Mouse (Mus musculus): Measurements from ENCODE around the gene Ahcy. TPM values are rescaled to one million over a fixed set of nuclear protein-coding genes. Genes with fewer than 3 reads are reported as not detected.

The Ahcy gene
- polyA plus RNA-seq, 1 experiment from 2014 or later, result 118 TPM

DNA sequence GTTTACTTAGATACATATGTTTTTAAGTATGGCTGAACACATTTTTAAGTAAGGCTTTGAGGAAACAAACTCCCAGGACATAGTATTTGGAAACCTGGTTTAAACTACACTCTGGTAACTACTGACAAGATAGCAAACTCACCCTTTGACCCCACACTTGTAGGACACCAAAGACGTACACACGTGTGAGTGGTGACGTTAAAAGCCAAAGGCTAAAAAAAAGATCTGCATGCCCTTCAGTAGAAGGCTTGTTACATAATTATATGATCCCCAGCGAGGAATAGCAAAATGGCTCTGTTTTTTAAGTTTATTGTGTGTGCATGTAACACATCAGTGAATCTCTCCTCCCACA, 5.9 kb upstream of the Ahcy start:
- Histone ChIP-seq H3K36me3 (ENCODE audit: control insufficient read depth, insufficient read depth, low read length) (no peaks in the 10 kb centered on the region), H3K27me3 (replicated peaks; ENCODE audit: control insufficient read depth, insufficient read depth, low read length) (no peaks in the 10 kb centered on the region), H3K9me3 (ENCODE audit: control insufficient read depth, low read length) (no peaks in the 10 kb centered on the region), H3K27ac (ENCODE audit: low read length) (no peak overlapping the region), H3K4me3 (ENCODE audit: low read length) (no peak overlapping the region), H3K4me1 (ENCODE audit: control insufficient read depth, insufficient read depth, low read length) (peaks cover 3% of the 10 kb centered on the region; the same call in 1 of the 2 replicates), H3K4me2 (ENCODE audit: low read depth, low read length) (no peak overlapping the region), H3K9ac (ENCODE audit: low read depth, low read length) (no peak overlapping the region)
- ATAC-seq, result no peak
- WGBS, result 40% methylated on average over 4 of the region's 4 CpGs

DNA sequence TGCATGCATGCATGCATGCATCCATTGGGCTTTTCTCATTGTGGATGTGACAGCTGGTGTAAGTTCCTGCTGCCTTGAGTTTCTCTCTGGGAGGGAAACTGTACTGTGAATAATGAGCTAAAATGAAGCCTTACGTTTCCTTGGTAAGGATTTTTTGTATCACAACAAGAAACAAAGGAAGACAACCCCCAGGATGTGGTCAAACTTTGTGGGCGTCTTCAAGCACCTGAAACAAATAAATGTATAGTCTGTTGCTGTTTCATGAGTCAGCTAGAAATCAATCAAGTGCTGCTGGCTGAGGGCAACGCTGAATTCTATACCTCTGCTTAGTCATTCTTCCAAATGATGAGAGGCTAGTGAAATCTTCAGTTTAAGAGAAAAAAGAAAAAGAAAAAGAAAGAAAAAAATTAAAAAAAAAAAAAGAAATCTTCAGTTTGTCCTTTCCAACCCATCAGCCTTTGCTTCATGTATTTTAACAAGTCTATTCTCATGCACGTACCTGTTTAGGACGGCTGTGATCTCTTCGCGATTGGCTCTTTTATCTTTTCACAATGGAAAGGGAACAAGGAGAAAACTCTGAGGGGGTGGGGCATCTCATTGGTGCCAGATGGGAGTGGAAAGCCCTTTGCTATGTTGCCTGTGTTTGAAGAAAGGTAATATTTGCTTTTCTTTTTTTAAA, 5.3 kb upstream of the Ahcy start:
- no peaks in the 10 kb centered on the region for H3K9me3 ChIP-seq (ENCODE audit: control insufficient read depth, low read length)
- no peak overlapping the region for H3K4me3 ChIP-seq (ENCODE audit: low read length)
- WGBS, result 37% methylated on average over 7 of the region's 7 CpGs
- no peak overlapping the region for H3K9ac ChIP-seq (ENCODE audit: low read depth, low read length)
- no peaks in the 10 kb centered on the region for H3K36me3 ChIP-seq (ENCODE audit: control insufficient read depth, insufficient read depth, low read length)
- ATAC-seq, result no peak
- H3K27ac ChIP-seq (ENCODE audit: low read length), result no peak overlapping the region
- H3K4me2 ChIP-seq (ENCODE audit: low read depth, low read length), result no peak overlapping the region
- peaks cover 8% of the 10 kb centered on the region; the same call in 1 of the 2 replicates for H3K4me1 ChIP-seq (ENCODE audit: control insufficient read depth, insufficient read depth, low read length)
- H3K27me3 ChIP-seq (replicated peaks; ENCODE audit: control insufficient read depth, insufficient read depth, low read length), result no peaks in the 10 kb centered on the region

DNA sequence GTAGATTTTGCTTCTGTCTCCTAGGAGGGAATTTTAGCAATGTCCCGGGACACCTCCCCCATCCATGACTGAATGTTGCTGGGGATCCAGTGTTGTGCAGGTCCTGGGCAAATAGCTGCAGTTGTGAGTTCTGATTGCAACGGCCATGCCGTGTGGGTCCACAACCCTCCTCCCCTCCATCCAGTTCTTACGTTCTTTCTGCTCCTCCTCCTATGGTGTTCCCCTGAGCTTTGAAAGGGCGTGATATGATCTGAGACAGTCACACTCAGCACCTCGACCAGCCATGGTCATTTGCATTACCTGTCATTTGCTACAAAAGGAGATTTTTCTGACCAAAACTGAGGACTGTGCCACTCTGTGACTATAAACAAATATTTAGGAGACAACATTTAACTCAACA, 1.4 kb upstream of the Ahcy start:
- no peak overlapping the region for H3K27ac ChIP-seq (ENCODE audit: low read length)
- no peak overlapping the region for H3K4me3 ChIP-seq (ENCODE audit: low read length)
- H3K9me3 ChIP-seq (ENCODE audit: control insufficient read depth, low read length), result no peaks in the 10 kb centered on the region
- H3K4me1 ChIP-seq (ENCODE audit: control insufficient read depth, insufficient read depth, low read length), result peaks cover 22% of the 10 kb centered on the region
- ATAC-seq, result no peak
- no peaks in the 10 kb centered on the region for H3K36me3 ChIP-seq (ENCODE audit: control insufficient read depth, insufficient read depth, low read length)
- H3K9ac ChIP-seq (ENCODE audit: low read depth, low read length), result no peak overlapping the region
- WGBS, result 81% methylated on average over 6 of the region's 6 CpGs
- no peaks in the 10 kb centered on the region for H3K27me3 ChIP-seq (replicated peaks; ENCODE audit: control insufficient read depth, insufficient read depth, low read length)
- no peak overlapping the region for H3K4me2 ChIP-seq (ENCODE audit: low read depth, low read length)

DNA sequence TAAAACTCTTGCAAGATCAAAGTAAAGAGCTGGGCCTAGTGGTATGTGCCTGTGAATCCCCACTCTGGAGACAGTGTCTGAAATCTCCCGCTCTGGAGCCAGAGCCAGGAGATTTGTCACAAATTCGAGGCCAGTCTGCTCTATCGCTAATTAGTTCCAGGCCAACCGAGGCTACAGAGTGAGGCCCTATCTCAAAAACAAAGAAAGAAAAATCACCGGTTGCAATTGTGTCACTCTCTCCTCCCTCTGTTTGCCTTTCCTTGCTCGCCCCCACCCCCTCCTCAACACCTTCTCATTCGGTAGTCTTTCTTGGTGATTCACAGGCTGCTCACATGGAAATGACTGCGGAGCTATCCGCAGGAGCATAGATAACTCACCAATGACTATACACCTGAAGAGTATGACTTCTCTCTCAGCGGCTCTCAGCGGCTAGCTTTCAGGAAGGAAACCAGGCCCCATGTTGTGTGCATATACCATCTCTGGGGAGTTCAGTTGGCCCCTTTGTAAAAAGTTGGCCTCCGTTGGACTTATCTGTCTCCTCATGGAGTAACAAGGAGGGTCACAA, 551 bp upstream of the Ahcy start:
- H3K4me1 ChIP-seq (ENCODE audit: control insufficient read depth, insufficient read depth, low read length), result peaks cover 22% of the 10 kb centered on the region
- H3K27ac ChIP-seq (ENCODE audit: low read length), result peak overlapping the region; percentile 83
- H3K27me3 ChIP-seq (replicated peaks; ENCODE audit: control insufficient read depth, insufficient read depth, low read length), result no peaks in the 10 kb centered on the region
- peak overlapping the region; percentile 90 for H3K9ac ChIP-seq (ENCODE audit: low read depth, low read length)
- peak overlapping the region; percentile 78 for H3K4me3 ChIP-seq (ENCODE audit: low read length)
- WGBS, result 15% methylated on average over 12 of the region's 12 CpGs
- peak overlapping the region; percentile 73 for H3K4me2 ChIP-seq (ENCODE audit: low read depth, low read length)
- ATAC-seq, result peak; percentile 30; the same call in 1 of the 2 replicates
- H3K36me3 ChIP-seq (ENCODE audit: control insufficient read depth, insufficient read depth, low read length), result no peaks in the 10 kb centered on the region
- H3K9me3 ChIP-seq (ENCODE audit: control insufficient read depth, low read length), result no peaks in the 10 kb centered on the region

DNA sequence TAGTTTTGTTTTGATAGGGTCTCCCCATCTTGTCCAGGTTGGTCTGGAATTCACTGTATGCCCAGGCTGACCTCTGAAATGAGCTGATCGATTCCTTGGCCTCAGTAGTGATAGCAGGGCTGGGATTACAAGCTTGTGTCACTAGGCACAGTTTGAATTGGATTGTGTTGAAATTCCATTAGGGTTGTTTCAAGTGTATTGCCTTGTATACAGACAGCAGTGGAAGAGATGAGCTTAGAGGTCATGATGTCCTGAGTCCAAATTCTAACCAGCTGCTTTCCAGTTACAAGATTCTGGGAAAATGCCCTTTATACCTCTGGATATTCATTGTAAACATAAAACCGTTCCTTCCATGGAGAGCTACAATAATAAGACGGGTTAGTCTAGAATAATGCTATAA, 950 bp downstream of the Ahcy start:
- WGBS, result 5% methylated on average over 3 of the region's 3 CpGs
- Histone ChIP-seq H3K4me2 (ENCODE audit: low read depth, low read length) (peak overlapping the region; percentile 73), H3K27ac (ENCODE audit: low read length) (peak overlapping the region; percentile 83; the same call in 1 of the 2 replicates), H3K9ac (ENCODE audit: low read depth, low read length) (peak overlapping the region; percentile 90), H3K4me1 (ENCODE audit: control insufficient read depth, insufficient read depth, low read length) (peaks cover 24% of the 10 kb centered on the region), H3K9me3 (ENCODE audit: control insufficient read depth, low read length) (no peaks in the 10 kb centered on the region), H3K27me3 (replicated peaks; ENCODE audit: control insufficient read depth, insufficient read depth, low read length) (no peaks in the 10 kb centered on the region), H3K4me3 (ENCODE audit: low read length) (peak overlapping the region; percentile 78), H3K36me3 (ENCODE audit: control insufficient read depth, insufficient read depth, low read length) (peaks cover 1% of the 10 kb centered on the region; the same call in 1 of the 2 replicates)
- no peak for ATAC-seq

DNA sequence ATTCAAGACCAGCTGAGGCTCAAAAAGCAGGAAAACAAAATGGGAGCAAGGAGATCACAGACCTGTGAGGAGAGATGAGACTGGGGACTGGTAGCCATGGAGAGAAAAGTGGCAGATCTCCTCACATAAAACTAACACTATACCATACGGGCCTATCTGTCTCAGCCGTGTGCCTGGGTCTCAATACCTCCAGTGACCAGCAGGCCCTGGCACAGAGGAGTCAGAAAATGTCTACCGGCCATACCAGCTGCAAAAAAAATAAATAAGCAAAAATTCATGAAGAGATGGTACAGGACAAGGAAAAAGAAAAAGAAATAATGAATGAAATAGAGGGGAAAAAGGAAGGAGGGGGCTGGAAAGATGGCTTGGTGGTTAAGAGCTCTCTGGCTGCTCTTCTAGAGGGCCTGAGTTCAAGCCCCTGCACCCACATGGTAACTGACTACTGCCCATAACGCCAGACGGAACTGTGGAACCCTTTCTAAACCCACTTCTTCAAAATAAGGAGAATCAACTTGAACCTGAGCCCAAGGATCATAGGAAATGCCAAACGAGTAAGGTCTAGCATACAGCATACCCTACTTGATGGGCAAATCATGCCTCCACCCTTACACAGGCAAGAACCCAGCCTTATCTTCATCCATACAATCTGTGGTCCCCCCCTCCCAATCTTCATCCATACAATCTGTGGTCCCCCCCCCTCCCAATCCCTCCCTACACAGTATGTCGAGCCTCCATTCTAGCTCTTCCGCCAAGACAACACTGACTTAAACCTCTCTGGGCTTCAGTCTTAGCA, 1.7 kb downstream of the Ahcy start:
- Histone ChIP-seq H3K4me3 (ENCODE audit: low read length) (peak overlapping the region; percentile 78), H3K4me2 (ENCODE audit: low read depth, low read length) (peak overlapping the region; percentile 73), H3K36me3 (ENCODE audit: control insufficient read depth, insufficient read depth, low read length) (peaks cover 4% of the 10 kb centered on the region; the same call in 1 of the 2 replicates), H3K9ac (ENCODE audit: low read depth, low read length) (peak overlapping the region; percentile 20; the same call in 1 of the 2 replicates), H3K4me1 (ENCODE audit: control insufficient read depth, insufficient read depth, low read length) (peaks cover 24% of the 10 kb centered on the region), H3K9me3 (ENCODE audit: control insufficient read depth, low read length) (no peaks in the 10 kb centered on the region), H3K27me3 (replicated peaks; ENCODE audit: control insufficient read depth, insufficient read depth, low read length) (no peaks in the 10 kb centered on the region), H3K27ac (ENCODE audit: low read length) (no peak overlapping the region)
- 85% methylated on average over 8 of the region's 8 CpGs for WGBS
- no peak for ATAC-seq

DNA sequence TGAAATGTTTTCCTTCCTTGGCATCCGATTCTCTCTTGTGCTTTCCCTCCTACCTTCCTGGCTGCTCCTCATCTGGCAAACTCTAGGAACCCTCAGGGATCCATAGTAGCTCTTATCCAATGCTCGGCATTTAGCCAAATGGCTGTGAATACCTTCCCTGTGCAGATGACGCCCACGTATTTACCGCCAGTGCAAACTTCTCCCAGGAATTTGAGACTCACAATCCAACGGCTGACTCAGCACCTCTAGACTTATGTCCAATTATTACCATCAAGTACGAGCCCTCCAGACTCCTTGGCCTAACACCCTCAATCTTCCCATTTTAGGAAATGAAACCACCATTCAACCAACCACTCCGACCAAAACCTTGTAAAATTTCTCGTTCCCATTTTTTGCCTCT, 3.3 kb downstream of the Ahcy start:
- H3K27ac ChIP-seq (ENCODE audit: low read length), result no peak overlapping the region
- no peaks in the 10 kb centered on the region for H3K27me3 ChIP-seq (replicated peaks; ENCODE audit: control insufficient read depth, insufficient read depth, low read length)
- H3K9me3 ChIP-seq (ENCODE audit: control insufficient read depth, low read length), result no peaks in the 10 kb centered on the region
- ATAC-seq, result no peak
- peaks cover 24% of the 10 kb centered on the region for H3K4me1 ChIP-seq (ENCODE audit: control insufficient read depth, insufficient read depth, low read length)
- 81% methylated on average over 9 of the region's 9 CpGs for whole genome bisulfite sequencing
- no peak overlapping the region for H3K4me3 ChIP-seq (ENCODE audit: low read length)
- no peak overlapping the region for H3K9ac ChIP-seq (ENCODE audit: low read depth, low read length)
- peaks cover 5% of the 10 kb centered on the region; the same call in 1 of the 2 replicates for H3K36me3 ChIP-seq (ENCODE audit: control insufficient read depth, insufficient read depth, low read length)
- no peak overlapping the region for H3K4me2 ChIP-seq (ENCODE audit: low read depth, low read length)

DNA sequence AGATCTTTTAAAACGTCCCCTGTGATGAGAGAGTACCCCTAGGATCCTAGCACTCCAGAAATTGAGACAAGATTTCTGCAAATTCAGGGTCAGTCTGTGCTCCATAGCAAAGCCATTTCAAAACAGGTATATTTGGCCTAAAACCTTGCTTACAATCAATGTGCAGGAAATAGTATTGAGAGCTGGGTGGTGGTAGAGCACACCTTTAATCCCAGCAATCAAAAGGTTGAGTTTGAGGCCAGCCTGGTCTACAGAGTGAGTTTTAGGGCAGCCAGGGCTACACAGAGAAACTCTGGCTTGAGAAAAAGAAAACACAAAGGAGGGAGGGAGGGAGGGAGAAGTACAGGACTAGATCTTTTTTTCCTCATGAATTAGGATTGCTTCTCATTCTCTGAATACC, 16.9 kb downstream of the Ahcy start:
- no peak overlapping the region for H3K4me3 ChIP-seq (ENCODE audit: low read length)
- no peak overlapping the region for H3K27ac ChIP-seq (ENCODE audit: low read length)
- H3K9ac ChIP-seq (ENCODE audit: low read depth, low read length), result no peak overlapping the region
- no peaks in the 10 kb centered on the region for H3K27me3 ChIP-seq (replicated peaks; ENCODE audit: control insufficient read depth, insufficient read depth, low read length)
- H3K4me1 ChIP-seq (ENCODE audit: control insufficient read depth, insufficient read depth, low read length), result peaks cover 14% of the 10 kb centered on the region; the same call in 1 of the 2 replicates
- 73% methylated on average over 1 of the region's 1 CpGs for WGBS
- H3K4me2 ChIP-seq (ENCODE audit: low read depth, low read length), result no peak overlapping the region
- ATAC-seq, result no peak
- H3K9me3 ChIP-seq (ENCODE audit: control insufficient read depth, low read length), result no peaks in the 10 kb centered on the region
- no peaks in the 10 kb centered on the region; the same call in 1 of the 2 replicates for H3K36me3 ChIP-seq (ENCODE audit: control insufficient read depth, insufficient read depth, low read length)

DNA sequence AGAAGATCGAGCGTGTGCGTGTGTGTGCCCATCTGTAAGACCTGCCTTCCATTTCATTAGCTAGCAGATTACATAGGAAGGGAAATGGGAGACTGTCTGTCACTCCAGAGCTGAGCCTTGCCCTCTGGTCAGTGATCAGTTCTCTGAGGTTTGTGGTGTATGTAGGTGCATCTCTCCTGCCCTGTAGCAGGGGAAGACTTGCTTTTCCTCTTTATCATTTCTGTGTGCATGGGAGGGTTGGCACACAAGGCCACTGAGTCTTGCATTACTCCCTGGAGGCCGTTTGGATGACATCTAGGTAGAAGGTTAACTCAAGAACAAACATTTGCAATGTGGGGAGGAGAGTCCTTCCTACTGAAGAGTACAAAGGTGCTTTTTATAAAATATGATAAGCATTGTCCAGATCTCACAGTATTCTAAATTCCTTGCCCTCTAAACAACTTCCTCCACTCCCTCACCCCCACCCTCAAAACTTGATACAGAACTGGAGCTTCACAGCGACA, 18.2 kb downstream of the Ahcy start:
- ATAC-seq, result peak; percentile 88
- H3K27ac ChIP-seq (ENCODE audit: low read length), result peak overlapping the region; percentile 70
- 50% methylated on average over 5 of the region's 5 CpGs for WGBS

More for the DNA sequence above, 18.2 kb downstream of the Ahcy start:
- Histone ChIP-seq H3K9ac (ENCODE audit: low read depth, low read length) (no peak overlapping the region), H3K4me2 (ENCODE audit: low read depth, low read length) (no peak overlapping the region), H3K4me3 (ENCODE audit: low read length) (no peak overlapping the region), H3K4me1 (ENCODE audit: control insufficient read depth, insufficient read depth, low read length) (peaks cover 19% of the 10 kb centered on the region), H3K27me3 (replicated peaks; ENCODE audit: control insufficient read depth, insufficient read depth, low read length) (no peaks in the 10 kb centered on the region), H3K9me3 (ENCODE audit: control insufficient read depth, low read length) (no peaks in the 10 kb centered on the region), H3K36me3 (ENCODE audit: control insufficient read depth, insufficient read depth, low read length) (no peaks in the 10 kb centered on the region)

Measured in intestine, embryonic 16.5 days (tissue).